Mouse (Mus musculus): ENCODE data around the gene Pxdc1. TPM values are rescaled to one million over a fixed set of nuclear protein-coding genes. Genes with fewer than 3 reads are reported as not detected.

The Pxdc1 gene
- polyA plus RNA-seq, 1 experiment from 2014 or later: 10.7 TPM

- ATAC-seq (replicated peaks; ENCODE audit: low FRiP score, low TSS enrichment, low read depth): no peak
- no peaks in the 10 kb centered on the region for H3K9me3 ChIP-seq (ENCODE audit: control insufficient read depth, low read length)
- no peaks in the 10 kb centered on the region for H3K36me3 ChIP-seq (ENCODE audit: control insufficient read depth, insufficient read depth, low read length)
- WGBS: 90% methylated on average over 5 of the region's 5 CpGs
- no peak overlapping the region for H3K4me2 ChIP-seq (ENCODE audit: low read length)
- H3K4me1 ChIP-seq (replicated peaks; ENCODE audit: control insufficient read depth, insufficient read depth, low read length): no peaks in the 10 kb centered on the region
- H3K27me3 ChIP-seq (replicated peaks; ENCODE audit: control insufficient read depth, insufficient read depth, low read length): no peaks in the 10 kb centered on the region
- no peak overlapping the region for H3K9ac ChIP-seq (ENCODE audit: low read length)
- H3K27ac ChIP-seq (ENCODE audit: low read depth): no peak overlapping the region
- H3K4me3 ChIP-seq (ENCODE audit: low read depth, low read length): no peak overlapping the region
- DNase-seq (ENCODE audit: low spot score): no peak
Measured at GRCm38 (mm10) chr13:34629741-34630140, 23.5 kb downstream of the Pxdc1 start.

DNA sequence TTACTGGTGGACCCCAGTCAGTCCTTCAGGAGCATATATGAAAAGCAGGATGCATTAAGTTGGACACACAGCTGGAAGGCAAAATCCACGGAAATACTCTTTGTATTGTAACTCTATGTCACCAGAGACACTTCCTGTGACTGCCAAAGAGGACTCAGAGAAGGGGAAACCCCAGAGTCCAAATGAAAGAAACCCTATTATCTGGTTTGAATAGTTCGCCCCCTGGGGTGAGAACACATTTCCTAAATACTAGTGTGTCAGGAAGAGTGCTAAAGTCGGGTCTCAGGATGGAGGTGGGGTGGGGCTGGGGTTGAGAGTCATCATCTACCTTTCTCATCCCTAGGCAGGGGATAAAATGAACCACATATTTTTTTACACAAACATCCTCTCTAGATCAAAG, 25.8 kb downstream of the Pxdc1 start:
- H3K9ac ChIP-seq (ENCODE audit: low read length): no peak overlapping the region
- no peaks in the 10 kb centered on the region for H3K36me3 ChIP-seq (ENCODE audit: control insufficient read depth, insufficient read depth, low read length)
- no peak overlapping the region for H3K27ac ChIP-seq (ENCODE audit: low read depth)
- 59% methylated on average over 3 of the region's 3 CpGs for WGBS
- no peaks in the 10 kb centered on the region for H3K27me3 ChIP-seq (replicated peaks; ENCODE audit: control insufficient read depth, insufficient read depth, low read length)
- no peaks in the 10 kb centered on the region for H3K4me1 ChIP-seq (replicated peaks; ENCODE audit: control insufficient read depth, insufficient read depth, low read length)
- no peak overlapping the region for H3K4me2 ChIP-seq (ENCODE audit: low read length)
- ATAC-seq (replicated peaks; ENCODE audit: low FRiP score, low TSS enrichment, low read depth) (no peak), DNase-seq (ENCODE audit: low spot score) (no peak)
- H3K4me3 ChIP-seq (ENCODE audit: low read depth, low read length): no peak overlapping the region
- no peaks in the 10 kb centered on the region for H3K9me3 ChIP-seq (ENCODE audit: control insufficient read depth, low read length)

- ATAC-seq (replicated peaks; ENCODE audit: low FRiP score, low TSS enrichment, low read depth) (no peak), DNase-seq (ENCODE audit: low spot score) (no peak)
- WGBS: 94% methylated on average over 2 of the region's 2 CpGs
- no peaks in the 10 kb centered on the region for H3K36me3 ChIP-seq (ENCODE audit: control insufficient read depth, insufficient read depth, low read length)
- no peaks in the 10 kb centered on the region for H3K9me3 ChIP-seq (ENCODE audit: control insufficient read depth, low read length)
- H3K27ac ChIP-seq (ENCODE audit: low read depth): no peak overlapping the region
- H3K4me2 ChIP-seq (ENCODE audit: low read length): no peak overlapping the region
- no peak overlapping the region for H3K9ac ChIP-seq (ENCODE audit: low read length)
- H3K4me1 ChIP-seq (replicated peaks; ENCODE audit: control insufficient read depth, insufficient read depth, low read length): no peaks in the 10 kb centered on the region
- no peak overlapping the region for H3K4me3 ChIP-seq (ENCODE audit: low read depth, low read length)
- no peaks in the 10 kb centered on the region for H3K27me3 ChIP-seq (replicated peaks; ENCODE audit: control insufficient read depth, insufficient read depth, low read length)
Measured at GRCm38 (mm10) chr13:34624414-34624813, 28.9 kb downstream of the Pxdc1 start.

- Histone ChIP-seq H3K9ac (ENCODE audit: low read length) (no peak overlapping the region), H3K9me3 (ENCODE audit: control insufficient read depth, low read length) (no peaks in the 10 kb centered on the region), H3K27me3 (replicated peaks; ENCODE audit: control insufficient read depth, insufficient read depth, low read length) (no peaks in the 10 kb centered on the region), H3K4me1 (replicated peaks; ENCODE audit: control insufficient read depth, insufficient read depth, low read length) (no peaks in the 10 kb centered on the region), H3K36me3 (ENCODE audit: control insufficient read depth, insufficient read depth, low read length) (no peaks in the 10 kb centered on the region), H3K27ac (ENCODE audit: low read depth) (no peak overlapping the region), H3K4me2 (ENCODE audit: low read length) (no peak overlapping the region), H3K4me3 (ENCODE audit: low read depth, low read length) (no peak overlapping the region)
- DNase-seq (ENCODE audit: low spot score) (no peak), ATAC-seq (replicated peaks; ENCODE audit: low FRiP score, low TSS enrichment, low read depth) (no peak)
- WGBS: 79% methylated on average over 2 of the region's 2 CpGs
Measured at GRCm38 (mm10) chr13:34612402-34612801, 40.9 kb downstream of the Pxdc1 start.

DNA sequence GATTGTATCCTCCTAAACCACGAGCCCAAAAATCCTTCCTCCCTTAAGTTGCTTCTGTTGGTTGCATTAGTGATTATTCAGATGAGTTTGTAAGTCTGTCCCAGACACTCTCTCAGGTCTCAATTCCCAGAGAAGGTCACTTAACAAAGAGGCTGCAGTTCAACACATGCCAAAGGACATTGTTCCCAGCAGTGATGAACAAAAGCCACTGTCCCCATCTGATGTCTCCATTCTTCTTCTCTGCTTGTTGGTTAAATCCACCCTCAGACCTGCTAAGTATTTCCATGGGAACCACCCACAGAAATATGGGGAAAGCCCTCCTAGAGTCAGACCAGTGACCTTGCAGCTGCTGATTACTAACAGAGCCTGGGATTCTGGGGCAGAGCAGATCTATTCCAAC, 43.6 kb downstream of the Pxdc1 start:
- Histone ChIP-seq H3K4me1 (replicated peaks; ENCODE audit: control insufficient read depth, insufficient read depth, low read length) (no peaks in the 10 kb centered on the region), H3K9ac (ENCODE audit: low read length) (no peak overlapping the region), H3K27ac (ENCODE audit: low read depth) (no peak overlapping the region), H3K27me3 (replicated peaks; ENCODE audit: control insufficient read depth, insufficient read depth, low read length) (no peaks in the 10 kb centered on the region), H3K36me3 (ENCODE audit: control insufficient read depth, insufficient read depth, low read length) (no peaks in the 10 kb centered on the region), H3K4me3 (ENCODE audit: low read depth, low read length) (no peak overlapping the region), H3K4me2 (ENCODE audit: low read length) (no peak overlapping the region), H3K9me3 (ENCODE audit: control insufficient read depth, low read length) (no peaks in the 10 kb centered on the region)
- no peak for DNase-seq (ENCODE audit: low spot score)
- ATAC-seq (replicated peaks; ENCODE audit: low FRiP score, low TSS enrichment, low read depth): no peak
- 63% methylated on average over 1 of the region's 1 CpGs for WGBS

DNA sequence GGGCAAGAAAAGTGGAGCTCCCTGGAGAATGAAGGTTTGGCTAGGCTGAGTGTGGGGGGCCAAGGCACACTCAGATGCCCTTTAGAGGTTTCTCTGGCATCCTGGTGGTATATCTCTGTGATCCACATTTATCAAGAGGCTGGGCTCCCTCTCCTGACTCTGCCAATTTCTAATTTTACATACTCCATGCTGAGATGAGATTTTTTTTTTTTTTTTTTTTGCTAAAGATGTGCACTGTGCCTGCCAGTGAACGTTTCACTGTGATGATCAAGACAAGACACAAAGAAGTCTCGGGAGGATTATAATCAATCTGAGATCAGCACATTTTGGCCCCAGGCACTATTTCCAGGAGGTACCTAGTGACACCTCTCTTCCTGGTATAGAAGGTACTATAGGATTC, 46.2 kb downstream of the Pxdc1 start:
- Histone ChIP-seq H3K4me1 (replicated peaks; ENCODE audit: control insufficient read depth, insufficient read depth, low read length) (peaks cover 5% of the 10 kb centered on the region; the same call in 1 of the 2 replicates), H3K9me3 (ENCODE audit: control insufficient read depth, low read length) (no peaks in the 10 kb centered on the region), H3K4me2 (ENCODE audit: low read length) (no peak overlapping the region), H3K9ac (ENCODE audit: low read length) (no peak overlapping the region), H3K4me3 (ENCODE audit: low read depth, low read length) (no peak overlapping the region), H3K36me3 (ENCODE audit: control insufficient read depth, insufficient read depth, low read length) (no peaks in the 10 kb centered on the region), H3K27ac (ENCODE audit: low read depth) (no peak overlapping the region), H3K27me3 (replicated peaks; ENCODE audit: control insufficient read depth, insufficient read depth, low read length) (no peaks in the 10 kb centered on the region)
- DNase-seq (ENCODE audit: low spot score) (no peak), ATAC-seq (replicated peaks; ENCODE audit: low FRiP score, low TSS enrichment, low read depth) (no peak)
- 73% methylated on average over 2 of the region's 2 CpGs for WGBS

- Histone ChIP-seq H3K27me3 (replicated peaks; ENCODE audit: control insufficient read depth, insufficient read depth, low read length) (no peaks in the 10 kb centered on the region), H3K4me3 (ENCODE audit: low read depth, low read length) (no peak overlapping the region), H3K27ac (ENCODE audit: low read depth) (no peak overlapping the region), H3K4me2 (ENCODE audit: low read length) (no peak overlapping the region), H3K36me3 (ENCODE audit: control insufficient read depth, insufficient read depth, low read length) (no peaks in the 10 kb centered on the region), H3K9me3 (ENCODE audit: control insufficient read depth, low read length) (no peaks in the 10 kb centered on the region), H3K4me1 (replicated peaks; ENCODE audit: control insufficient read depth, insufficient read depth, low read length) (peaks cover 5% of the 10 kb centered on the region; the same call in 1 of the 2 replicates), H3K9ac (ENCODE audit: low read length) (no peak overlapping the region)
- 70% methylated on average over 3 of the region's 3 CpGs for WGBS
- no peak for ATAC-seq (replicated peaks; ENCODE audit: low FRiP score, low TSS enrichment, low read depth)
- DNase-seq (ENCODE audit: low spot score): no peak
Measured at GRCm38 (mm10) chr13:34605884-34606283, 47.4 kb downstream of the Pxdc1 start.

GRCm38 (mm10) chr13:34605206-34605605, 48.1 kb downstream of the Pxdc1 start:
- H3K27ac ChIP-seq (ENCODE audit: low read depth): no peak overlapping the region
- DNase-seq (ENCODE audit: low spot score) (no peak), ATAC-seq (replicated peaks; ENCODE audit: low FRiP score, low TSS enrichment, low read depth) (no peak)
- no peak overlapping the region for H3K4me2 ChIP-seq (ENCODE audit: low read length)
- no peaks in the 10 kb centered on the region for H3K36me3 ChIP-seq (ENCODE audit: control insufficient read depth, insufficient read depth, low read length)
- 65% methylated on average over 5 of the region's 5 CpGs for WGBS
- H3K9me3 ChIP-seq (ENCODE audit: control insufficient read depth, low read length): no peaks in the 10 kb centered on the region
- no peak overlapping the region for H3K4me3 ChIP-seq (ENCODE audit: low read depth, low read length)
- no peak overlapping the region for H3K9ac ChIP-seq (ENCODE audit: low read length)
- H3K27me3 ChIP-seq (replicated peaks; ENCODE audit: control insufficient read depth, insufficient read depth, low read length): no peaks in the 10 kb centered on the region
- H3K4me1 ChIP-seq (replicated peaks; ENCODE audit: control insufficient read depth, insufficient read depth, low read length): peaks cover 5% of the 10 kb centered on the region; the same call in 1 of the 2 replicates

DNA sequence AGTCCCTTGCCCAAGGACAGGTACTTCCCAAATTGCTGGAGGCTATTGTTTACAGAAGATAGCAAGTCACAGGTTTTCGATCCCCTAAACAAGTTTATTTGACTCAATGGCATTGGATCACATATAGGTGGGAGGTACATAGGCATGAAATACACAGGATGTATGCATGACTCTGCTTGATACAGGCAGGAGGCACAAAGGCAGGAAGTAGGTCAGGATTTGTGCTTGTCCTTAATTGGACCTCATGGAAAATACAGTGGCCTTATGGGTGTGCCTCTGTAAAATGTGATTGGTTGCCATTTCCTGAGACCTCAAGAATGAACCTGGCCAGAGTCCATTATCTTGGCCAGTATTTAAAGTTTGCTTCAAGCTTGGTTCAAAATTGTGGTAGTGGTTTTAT, 48.9 kb downstream of the Pxdc1 start:
- Histone ChIP-seq H3K9me3 (ENCODE audit: control insufficient read depth, low read length) (no peaks in the 10 kb centered on the region), H3K4me1 (replicated peaks; ENCODE audit: control insufficient read depth, insufficient read depth, low read length) (peaks cover 5% of the 10 kb centered on the region; the same call in 1 of the 2 replicates), H3K27ac (ENCODE audit: low read depth) (no peak overlapping the region), H3K27me3 (replicated peaks; ENCODE audit: control insufficient read depth, insufficient read depth, low read length) (no peaks in the 10 kb centered on the region), H3K9ac (ENCODE audit: low read length) (no peak overlapping the region), H3K36me3 (ENCODE audit: control insufficient read depth, insufficient read depth, low read length) (no peaks in the 10 kb centered on the region), H3K4me3 (ENCODE audit: low read depth, low read length) (no peak overlapping the region), H3K4me2 (ENCODE audit: low read length) (no peak overlapping the region)
- 84% methylated on average over 1 of the region's 1 CpGs for WGBS
- DNase-seq (ENCODE audit: low spot score) (no peak), ATAC-seq (replicated peaks; ENCODE audit: low FRiP score, low TSS enrichment, low read depth) (no peak)

Data from intestine, embryonic 14.5 days (tissue).